Mouse (Mus musculus): ENCODE measurements around the gene Barx2.

- no peak for TF ChIP-seq GATA1 (IDR thresholded peaks at IDR 0.05; ENCODE audit: borderline replicate concordance, low read length)
- no peak for TF ChIP-seq FLI1 (IDR thresholded peaks at IDR 0.05; ENCODE audit: low read length)
These were observed 6.5 kb upstream of the Barx2 start for GRCm38 (mm10) chr9:31919802-31920201.
